Mouse (Mus musculus) G1E (cell line): Measurements from ENCODE around the gene Shank3.

Experiments
- CTCF ChIP-seq: IDR thresholded peaks from 2 replicates; pipeline ENCODE4 v1.5.1; 2012; ENCODE audit warnings: low read depth, low read length, inconsistent platforms, mixed read lengths
- TAL1 ChIP-seq: conservative IDR thresholded peaks from 2 replicates; pipeline ENCODE4 v1.6.1; 2012; ENCODE audit warnings: low read depth, low read length, inconsistent platforms, mixed read lengths

DNA sequence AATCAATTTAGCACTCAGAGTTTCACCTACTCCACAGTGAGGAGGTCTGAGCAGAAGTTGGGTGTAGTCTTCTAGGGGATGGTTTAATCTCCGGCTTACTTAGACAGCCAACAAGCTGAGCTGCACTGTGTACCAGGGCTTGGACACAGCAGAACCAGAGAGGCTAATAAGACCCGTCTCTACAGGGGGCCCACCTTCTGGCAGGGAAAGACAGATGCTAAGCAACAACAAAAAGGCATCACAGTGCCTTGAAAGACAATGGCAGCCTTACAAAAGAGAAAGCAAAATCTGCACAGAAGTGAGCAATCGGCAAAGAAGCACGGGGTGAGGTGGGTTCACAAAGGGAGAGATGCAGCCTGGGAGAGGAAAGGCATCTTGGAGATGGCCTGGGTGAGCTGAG lies 3.3 kb upstream of the Shank3 start:
- TF ChIP-seq TAL1 (no peak), CTCF (no peak)
